Mouse (Mus musculus) ES-E14 (cell line): ENCODE data around the gene Pla1a. TPM values are rescaled to one million over a fixed set of nuclear protein-coding genes. Genes with fewer than 3 reads are reported as not detected.

Experiments
- DNase-seq: peaks from one replicate; pipeline ENCODE4 v3.0.0-alpha.2; 2013; ENCODE audit warnings: low read depth, low spot score
- H3K27ac ChIP-seq: 2 replicates; pipeline ENCODE4 v1.5.1; 2012; ENCODE audit warnings: low read depth, mild to moderate bottlenecking, low read length, moderate library complexity, mixed read lengths; ENCODE audit not compliant: poor library complexity, insufficient read depth, severe bottlenecking
- H3K36me3 ChIP-seq: 2 replicates; pipeline ENCODE4 v1.6.1; 2012; ENCODE audit warnings: mild to moderate bottlenecking, low read length, moderate library complexity, mixed read lengths; ENCODE audit not compliant: control insufficient read depth, poor library complexity, insufficient read depth, severe bottlenecking
- H3K4me1 ChIP-seq, 2 experiments: fragments of 150-350 bp in 1 of 2; sonication (generic) in 1 of 2; 2 replicates each; pipeline ENCODE4 v1.6.1; 2012; ENCODE audit warnings: low read length in 2 of 2, mild to moderate bottlenecking in 1 of 2, mixed read lengths in 1 of 2; ENCODE audit not compliant: control insufficient read depth in 2 of 2, insufficient read depth in 2 of 2, poor library complexity in 1 of 2
- H3K4me3 ChIP-seq, 2 experiments: fragments of 150-350 bp in 1 of 2; sonication (generic) in 1 of 2; 2 replicates each; pipeline ENCODE4 v1.5.1; 2012; ENCODE audit warnings: low read length in 2 of 2, low read depth in 1 of 2, mild to moderate bottlenecking in 1 of 2, mixed read lengths in 1 of 2; ENCODE audit not compliant: insufficient read depth in 1 of 2, poor library complexity in 1 of 2, severe bottlenecking in 1 of 2
- H3K9ac ChIP-seq: 2 replicates; pipeline ENCODE4 v1.6.1; 2012; ENCODE audit warnings: low read depth, mild to moderate bottlenecking, low read length, mixed read lengths; ENCODE audit not compliant: poor library complexity, insufficient read depth, severe bottlenecking
- H3K9me3 ChIP-seq: fragments of 150-350 bp; sonication (generic); 2 replicates; pipeline ENCODE4 v1.6.1; 2012; ENCODE audit warnings: low read depth, mild to moderate bottlenecking, low read length; ENCODE audit not compliant: control insufficient read depth, insufficient read depth
- CHD2 ChIP-seq: IDR thresholded peaks from 2 replicates; pipeline ENCODE4 v1.6.1; 2014; ENCODE audit warnings: mild to moderate bottlenecking, low read depth, low read length, inconsistent platforms
- HCFC1 ChIP-seq: IDR thresholded peaks from 2 replicates; pipeline ENCODE4 v1.6.1; 2012; ENCODE audit warnings: low read length, inconsistent platforms, borderline replicate concordance; ENCODE audit not compliant: insufficient read depth
- MAFK ChIP-seq: IDR thresholded peaks from 2 replicates; pipeline ENCODE4 v1.6.1; 2014; ENCODE audit warnings: mild to moderate bottlenecking, low read depth, low read length, inconsistent platforms; ENCODE audit not compliant: insufficient read depth
- ZC3H11A ChIP-seq: IDR thresholded peaks from 2 replicates; pipeline ENCODE4 v1.6.1; 2012; ENCODE audit warnings: low read depth, mild to moderate bottlenecking, inconsistent platforms, low read length, borderline replicate concordance
- ZNF384 ChIP-seq: IDR thresholded peaks from 2 replicates; pipeline ENCODE4 v1.6.1; 2012; ENCODE audit warnings: low read depth, low read length, inconsistent platforms
- in situ Hi-C, 2 experiments: fragments of 600-800 bp; cut with MboI; formaldehyde crosslinking; loops; one replicate each; pipeline ENCODE4 v1.15.1; 2025; ENCODE audit warnings: low sequenced_read_pairs in 2 of 2, inconsistent platforms in 1 of 2; ENCODE audit not compliant: unreplicated experiment in 2 of 2
- total RNA-seq: library from RNA; depleted of rRNA; stranded (reverse); fragments of 300-350 nt; gene quantifications from 2 replicates; pipeline ENCODE4 v1.2.3, GENCODE M21; 2012

Gene Pla1a
- total RNA-seq, 1 experiment = 4.9 TPM

DNA sequence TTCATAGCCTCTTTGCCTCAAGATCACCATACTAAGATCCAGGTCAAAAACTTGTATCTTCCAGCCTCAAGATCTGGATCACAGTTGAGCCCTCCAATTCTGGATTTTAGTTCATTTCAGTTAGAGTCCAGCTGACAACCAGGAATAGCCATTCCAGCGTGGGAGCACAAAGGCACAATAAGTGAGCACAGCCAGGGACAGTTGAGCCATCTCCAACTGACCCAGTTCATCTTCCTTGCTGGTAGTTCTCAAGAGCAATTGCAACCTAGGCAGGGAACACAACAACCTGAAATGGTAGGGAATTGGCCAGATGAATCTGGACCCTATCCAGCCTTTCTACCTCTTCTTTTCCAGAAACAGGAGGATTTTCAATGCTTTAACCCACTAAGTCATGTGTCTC is 6.2 kb upstream of the Pla1a start:
- Histone ChIP-seq H3K4me3 (no peak overlapping the region), H3K9ac (no peak overlapping the region), H3K36me3 (peaks cover 5% of the 10 kb centered on the region; the same call in 1 of the 2 replicates), H3K4me1 (peaks cover 8 to 9% of the 10 kb centered on the region in 2 experiments), H3K9me3 (no peaks in the 10 kb centered on the region), H3K27ac (no peak overlapping the region)
- TF ChIP-seq CHD2 (no peak), MAFK (no peak), ZNF384 (no peak), HCFC1 (no peak)
- in situ Hi-C loops = no loop called here
- no peak for DNase-seq

GRCm38 (mm10) chr16:38434295-38434795 is 1.4 kb upstream of the Pla1a start:
- in situ Hi-C loops = no loop called here
- no peak overlapping the region for H3K4me3 ChIP-seq
- DNase-seq = no peak
- H3K9ac ChIP-seq = no peak overlapping the region
- TF ChIP-seq MAFK (no peak), CHD2 (no peak), ZNF384 (no peak), HCFC1 (no peak), ZC3H11A (no peak)
- no peaks in the 10 kb centered on the region for H3K9me3 ChIP-seq
- H3K27ac ChIP-seq = no peak overlapping the region
- H3K4me1 ChIP-seq = peaks cover 10 to 33% of the 10 kb centered on the region in 2 experiments; a peak in 3 of 4 replicates
- no peaks in the 10 kb centered on the region for H3K36me3 ChIP-seq

DNA sequence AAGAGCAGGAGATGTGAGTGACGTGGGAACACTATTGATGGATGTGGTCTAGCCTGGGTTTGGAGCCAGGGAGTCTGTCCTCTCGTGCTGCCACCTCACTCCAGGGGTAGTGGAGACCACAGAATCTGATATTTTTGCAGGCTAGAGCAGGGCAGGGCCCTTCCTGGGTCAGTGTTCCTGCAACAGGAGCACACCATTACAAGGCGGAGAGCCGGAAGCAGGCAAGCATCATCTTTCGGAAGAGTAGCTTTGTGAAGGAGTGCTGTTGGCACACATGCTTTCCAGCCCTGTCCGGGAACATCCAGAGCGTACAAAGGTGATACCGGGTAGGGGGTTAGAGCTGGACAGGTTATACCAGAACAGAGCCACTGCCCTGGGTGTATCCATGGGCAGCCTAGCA is 569 bp upstream of the Pla1a start:
- no peak for DNase-seq
- in situ Hi-C loops = no loop called here
- Histone ChIP-seq H3K9ac (no peak overlapping the region), H3K27ac (no peak overlapping the region), H3K4me1 (peaks cover 10 to 33% of the 10 kb centered on the region in 2 experiments; a peak in 3 of 4 replicates), H3K9me3 (no peaks in the 10 kb centered on the region), H3K36me3 (no peaks in the 10 kb centered on the region), H3K4me3 (no peak overlapping the region)
- no peak for TF ChIP-seq HCFC1
- TF ChIP-seq MAFK = no peak
- no peak for TF ChIP-seq CHD2
- TF ChIP-seq ZNF384 = no peak
- TF ChIP-seq ZC3H11A = no peak

DNA sequence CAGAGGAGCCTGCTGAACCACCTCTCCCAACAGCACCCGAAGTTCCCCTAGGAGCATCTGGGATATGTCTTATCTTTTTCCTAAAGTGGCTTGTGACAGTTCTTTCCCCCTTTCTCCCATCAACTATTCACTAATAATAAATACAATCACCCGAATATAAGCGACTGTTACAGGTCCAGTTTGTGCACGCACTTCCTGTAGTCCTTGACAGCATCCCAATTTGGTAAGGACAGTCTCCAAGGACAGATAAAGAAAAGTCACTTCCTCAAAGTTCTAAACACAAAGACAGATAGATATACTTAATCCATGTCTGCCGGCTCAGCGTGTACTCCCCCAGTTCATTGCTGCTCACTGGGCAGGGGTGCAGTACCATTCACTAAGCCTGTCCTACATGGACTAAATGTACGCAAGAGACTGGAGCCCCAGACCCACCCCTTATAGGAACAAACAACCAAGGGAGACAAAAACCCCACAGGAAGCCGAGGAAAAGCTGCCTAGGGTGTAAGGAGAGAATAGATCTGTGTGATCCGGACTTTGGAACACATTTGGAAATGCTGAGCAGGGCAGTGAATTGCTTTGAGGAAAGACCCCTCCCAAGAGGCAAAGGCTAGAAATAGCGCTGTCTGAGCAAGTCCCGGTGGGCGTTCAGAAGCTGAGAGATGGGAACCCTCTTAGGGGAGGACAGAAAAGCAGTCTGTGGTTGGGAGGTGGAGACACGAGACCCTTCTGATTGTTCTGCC is 1.3 kb downstream of the Pla1a start:
- Histone ChIP-seq H3K4me3 (no peak overlapping the region), H3K27ac (peak overlapping the region; percentile 42; the same call in 1 of the 2 replicates)

More for the DNA sequence above, 1.3 kb downstream of the Pla1a start:
- Histone ChIP-seq H3K36me3 (no peaks in the 10 kb centered on the region), H3K9ac (no peak overlapping the region; the same call in 1 of the 2 replicates), H3K9me3 (no peaks in the 10 kb centered on the region), H3K4me1 (peaks cover 10 to 33% of the 10 kb centered on the region in 2 experiments; a peak in 3 of 4 replicates)
- no peak for DNase-seq
- in situ Hi-C loops = no loop called here
- TF ChIP-seq HCFC1 (no peak), ZNF384 (no peak)
